Mouse (Mus musculus) left cerebral cortex, postnatal 4 days (tissue): ENCODE data around the gene Pusl1. TPM values are rescaled to one million over a fixed set of nuclear protein-coding genes. Genes with fewer than 3 reads are reported as not detected.

Source experiments
- DNase-seq: peaks from one replicate; pipeline ENCODE4 v3.0.0-alpha.2; 2022
- intact Hi-C: fragments of 180-260 bp; cut with DNase I; formaldehyde crosslinking; loops from one replicate; pipeline ENCODE4 v1.15.1; 2025
- microRNA-seq: library from miRNA; unstranded; fragments of <30 nt; microRNA quantifications from one replicate; pipeline ENCODE4 v1.2.0, GENCODE M21; 2022
- total RNA-seq, 2 experiments: library from RNA; stranded (reverse); gene quantifications; 2 replicates each; pipeline ENCODE4 v1.2.3; 2021

Pusl1 gene
- total RNA-seq, 2 experiments from 2014 or later: 62.3 to 68.1 TPM

DNA sequence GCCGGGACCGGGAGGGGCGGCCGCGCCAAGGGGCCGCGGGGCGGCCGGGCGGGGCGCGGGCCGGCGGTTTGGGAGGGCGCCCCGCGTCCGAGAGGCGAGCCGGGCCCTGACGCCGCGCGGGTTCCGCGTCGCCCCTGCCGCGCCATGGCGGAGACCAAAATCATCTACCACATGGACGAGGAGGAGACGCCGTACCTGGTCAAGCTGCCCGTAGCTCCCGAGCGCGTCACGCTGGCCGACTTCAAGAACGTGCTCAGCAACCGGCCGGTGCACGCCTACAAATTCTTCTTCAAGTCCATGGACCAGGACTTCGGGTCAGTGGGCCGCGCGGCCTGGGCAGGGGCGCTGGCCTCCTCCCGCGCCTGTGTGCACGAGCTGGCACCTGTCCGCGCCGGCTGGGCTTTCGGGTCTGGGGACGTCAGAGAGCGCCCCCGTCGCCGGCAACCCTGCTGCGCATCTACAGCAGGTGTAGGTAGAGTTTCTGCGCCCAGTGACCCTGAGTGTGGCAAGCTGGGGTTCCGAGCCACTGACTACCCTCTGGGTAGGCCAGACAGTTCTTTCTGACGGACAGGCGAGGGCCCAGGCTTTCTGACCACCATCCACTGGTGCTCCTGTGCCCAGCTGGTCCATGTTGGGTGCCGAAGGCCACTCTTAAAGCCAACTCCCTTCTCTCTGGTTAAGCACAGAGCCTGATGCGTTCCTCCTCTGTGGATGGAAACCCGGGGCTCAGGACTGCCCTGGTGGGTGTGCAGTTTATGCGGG is 43.8 kb downstream of the Pusl1 start:
- intact Hi-C loops: no loop called here
- DNase-seq: peak; percentile 43

GRCm38 (mm10) chr4:155846871-155847578 is 44.6 kb downstream of the Pusl1 start, which contains the start of gene Dvl1:
TSS of gene Dvl1 (plus strand) at chr4:155847402.
- intact Hi-C loops: no loop called here
- DNase-seq: peak; percentile 95

GRCm38 (mm10) chr4:155843231-155843630 is 48.4 kb downstream of the Pusl1 start:
- no peak for DNase-seq
- intact Hi-C loops: no loop called here

DNA sequence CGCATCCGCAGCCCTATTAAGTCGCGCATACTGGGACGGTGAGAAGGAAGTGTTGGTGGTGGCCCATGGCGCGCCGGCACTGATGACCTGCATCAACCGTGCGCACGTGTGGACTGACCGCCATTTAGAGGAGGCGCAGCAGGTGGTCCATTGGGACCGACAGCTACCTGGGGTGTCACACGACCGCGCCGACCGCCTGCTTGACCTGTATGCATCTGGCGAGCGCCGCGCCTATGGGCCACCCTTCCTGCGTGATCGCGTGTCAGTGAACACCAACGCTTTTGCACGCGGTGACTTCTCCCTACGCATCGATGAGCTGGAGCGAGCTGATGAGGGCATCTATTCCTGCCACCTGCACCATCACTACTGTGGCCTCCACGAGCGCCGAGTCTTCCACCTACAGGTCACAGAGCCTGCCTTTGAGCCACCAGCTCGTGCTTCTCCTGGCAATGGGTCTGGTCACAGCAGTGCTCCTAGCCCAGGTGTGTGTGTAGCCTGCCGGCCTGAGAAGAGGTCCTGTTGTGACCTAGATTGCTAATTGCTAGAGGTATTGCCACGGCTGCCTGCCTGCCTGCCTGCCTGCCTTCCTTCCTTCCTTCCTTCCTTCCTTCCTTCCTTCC is 49.8 kb downstream of the Pusl1 start:
- intact Hi-C loops: no loop called here
- no peak for DNase-seq

DNA sequence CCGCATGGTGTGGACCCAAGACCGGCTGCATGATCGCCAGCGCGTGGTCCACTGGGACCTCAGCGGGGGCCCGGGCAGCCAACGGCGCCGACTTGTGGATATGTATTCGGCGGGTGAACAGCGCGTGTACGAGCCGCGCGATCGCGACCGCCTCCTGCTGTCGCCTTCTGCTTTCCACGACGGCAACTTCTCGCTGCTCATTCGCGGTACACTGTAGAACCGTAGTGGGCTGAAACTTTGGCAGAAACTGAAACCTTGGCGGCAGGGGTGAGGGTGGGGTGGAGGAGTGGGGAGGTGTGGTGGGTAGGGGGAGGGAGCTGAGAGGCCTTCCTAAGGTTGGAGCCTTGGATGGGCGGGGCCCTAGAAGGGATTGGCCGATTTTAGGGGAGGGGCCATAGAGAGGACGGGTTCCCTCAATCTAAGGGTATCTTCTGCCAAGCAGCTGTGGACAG is 50.6 kb downstream of the Pusl1 start:
- intact Hi-C loops: no loop called here
- peak; percentile 42 for DNase-seq

DNA sequence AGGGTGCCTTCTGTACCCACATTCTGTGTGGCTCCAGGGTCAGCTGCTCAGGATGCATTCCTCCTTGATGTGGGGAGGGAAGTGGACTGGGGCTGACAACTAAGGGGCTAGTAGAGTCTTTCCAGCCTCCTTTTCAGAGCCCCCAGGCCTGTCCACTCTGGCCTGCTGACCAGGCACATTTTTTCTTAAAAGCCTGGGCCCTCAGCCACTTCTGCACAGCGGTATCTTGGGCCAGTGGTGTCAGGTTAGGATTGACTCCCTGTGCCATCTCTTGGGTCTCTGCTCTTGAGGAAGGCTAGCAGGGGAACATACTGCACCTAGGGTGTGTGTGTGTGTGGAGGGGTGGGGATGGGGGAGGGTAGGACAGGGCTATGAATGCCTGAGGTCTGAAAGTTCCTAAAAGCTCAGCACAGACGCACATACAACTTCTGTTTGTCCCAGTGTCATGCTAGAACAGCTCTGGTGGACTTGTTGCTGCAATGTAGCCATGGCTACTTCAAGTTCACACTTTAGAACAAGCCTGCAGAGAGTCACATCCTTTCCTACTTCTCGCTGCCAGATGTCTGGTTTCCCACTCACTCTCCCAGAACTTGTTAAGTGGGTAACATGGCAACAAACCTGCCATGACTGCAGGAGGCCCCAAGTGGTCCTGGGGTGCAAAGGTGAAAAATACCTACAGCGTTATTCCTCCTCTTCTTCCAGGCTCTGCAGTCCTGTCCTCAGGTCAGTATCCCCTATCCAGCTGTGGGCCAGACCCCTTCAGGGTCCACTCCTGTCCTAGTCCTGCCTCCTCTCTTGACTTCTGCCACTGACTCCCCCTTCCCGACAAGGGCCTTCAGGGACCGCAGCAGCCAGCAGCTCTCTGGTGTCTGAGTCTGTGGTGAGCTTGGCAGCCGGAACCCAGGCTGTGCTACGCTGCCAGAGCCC is 51.2 kb downstream of the Pusl1 start:
- no peak for DNase-seq
- intact Hi-C loops: no loop called here

- intact Hi-C loops: no loop called here
- peak; percentile 59 for DNase-seq
Measured at GRCm38 (mm10) chr4:155839483-155839910, 52.1 kb downstream of the Pusl1 start, which contains the start of gene Mxra8. TSS of gene Mxra8 (plus strand) at chr4:155839680.

DNA sequence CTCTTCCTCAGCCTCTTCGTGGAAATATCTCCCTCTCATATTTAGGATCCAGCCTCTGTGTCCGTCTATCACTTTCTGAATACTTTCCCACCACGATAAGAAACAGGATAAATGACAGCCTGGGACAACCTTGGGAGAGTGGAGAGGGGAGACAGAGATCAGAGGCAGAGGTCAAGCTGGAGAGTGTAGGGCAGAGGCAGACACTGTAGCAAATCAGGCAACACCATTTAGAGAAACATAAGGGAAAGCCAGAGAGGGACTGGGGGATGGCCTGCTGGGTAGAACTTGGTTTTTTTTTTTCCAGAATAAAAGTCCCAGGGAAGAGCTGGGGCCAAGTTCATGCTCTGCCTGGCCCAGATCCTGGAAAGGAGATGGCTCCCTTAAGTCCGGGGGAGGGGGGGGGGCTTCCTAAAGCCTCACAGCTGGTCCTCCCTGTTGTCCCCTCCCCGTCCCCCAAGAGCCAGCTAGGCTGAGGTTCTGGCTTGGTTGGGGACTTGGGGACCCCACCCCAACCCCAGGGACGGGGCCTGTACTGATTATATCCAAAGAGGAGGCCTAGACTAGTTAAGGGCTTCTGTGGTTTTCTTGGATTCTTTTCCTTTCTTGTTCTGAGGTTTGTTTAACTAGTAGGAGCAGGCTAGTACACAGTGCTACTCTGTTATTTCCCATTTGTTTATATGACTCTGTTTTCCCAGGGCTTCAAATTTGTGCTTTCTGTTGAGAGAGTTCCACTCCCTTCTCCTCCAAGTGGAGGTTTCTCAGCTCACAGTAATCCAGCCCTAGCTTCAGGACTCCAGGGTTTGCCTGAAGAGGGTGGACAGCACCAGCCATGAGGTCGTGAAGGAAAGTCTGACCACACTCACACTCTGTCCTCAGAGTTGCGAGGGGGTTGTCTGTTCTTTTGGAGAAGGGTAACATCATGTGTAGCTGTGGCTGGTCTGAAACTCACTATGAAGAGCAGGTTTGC is 53.1 kb downstream of the Pusl1 start:
- intact Hi-C loops: no loop called here
- DNase-seq: no peak

Small RNA genes lying within 50 kb of the gene (microRNA-seq; reads per million reads assigned to microRNA genes)
- not detected for gene Gm22991

Other genes starting within 250 kb of the Pusl1 start
- not detected for gene Gm10563, start 246.4 kb downstream of the Pusl1 start, total RNA-seq
- gene Mmp23, start 238.4 kb downstream of the Pusl1 start, total RNA-seq: 1 to 10 TPM; 3.9 to 4.8 TPM
- gene Mib2, start 222.6 kb downstream of the Pusl1 start, total RNA-seq: 100 to 1,000 TPM in 1 of 2 experiments, 10 to 100 TPM in 1; 91.0 to 105 TPM
- 10 to 100 TPM; 20.3 to 22.0 TPM for gene Fndc10, start 197.4 kb downstream of the Pusl1 start, total RNA-seq
- 10 to 100 TPM; 82.1 to 83.7 TPM for gene Ssu72, start 187.0 kb downstream of the Pusl1 start, total RNA-seq
- gene Tmem240, start 157.0 kb downstream of the Pusl1 start, total RNA-seq: 10 to 100 TPM; 41.0 to 44.8 TPM
- gene Atad3a, start 130.7 kb downstream of the Pusl1 start, total RNA-seq: 10 to 100 TPM; 64.8 to 69.8 TPM
- gene Vwa1, start 117.1 kb downstream of the Pusl1 start, total RNA-seq: 10 to 100 TPM; 15.6 to 16.4 TPM
- 1 to 10 TPM; 1.3 TPM for gene Tmem88b, start 105.9 kb downstream of the Pusl1 start, total RNA-seq
- not detected for gene Ankrd65, start 101.3 kb downstream of the Pusl1 start, total RNA-seq
- 100 to 1,000 TPM; 102 to 104 TPM for gene Mrpl20, start 88.9 kb downstream of the Pusl1 start, total RNA-seq
- gene Ccnl2, start 79.3 kb downstream of the Pusl1 start, total RNA-seq: 10 to 100 TPM; 84.1 to 85.0 TPM
- 10 to 100 TPM; 59.7 to 62.7 TPM for gene Aurkaip1, start 60.5 kb downstream of the Pusl1 start, total RNA-seq
- gene Mxra8, start 52.1 kb downstream of the Pusl1 start, total RNA-seq: 10 to 100 TPM; 15.0 to 15.1 TPM
- 10 to 100 TPM; 82.5 to 88.2 TPM for gene Dvl1, start 44.4 kb downstream of the Pusl1 start, total RNA-seq
- gene Tas1r3, start 28.4 kb downstream of the Pusl1 start, total RNA-seq: under 1 TPM; 0.28 to 0.32 TPM
- gene Cptp, start 22.3 kb downstream of the Pusl1 start, total RNA-seq: 10 to 100 TPM; 26.6 to 27.5 TPM
- 10 to 100 TPM; 44.1 to 54.7 TPM for gene Ints11, start 22.2 kb downstream of the Pusl1 start, total RNA-seq
- gene Acap3, start within 50 bp of the Pusl1 start, total RNA-seq: 100 to 1,000 TPM; 164 to 168 TPM
- 100 to 1,000 TPM in 1 of 2 experiments, 10 to 100 TPM in 1; 96.0 to 101 TPM for gene Ube2j2, start 52.0 kb upstream of the Pusl1 start, total RNA-seq
- 10 to 100 TPM; 12.0 to 14.8 TPM for gene C1qtnf12, start 70.5 kb upstream of the Pusl1 start, total RNA-seq
- gene B3galt6, start 100.9 kb upstream of the Pusl1 start, total RNA-seq: 10 to 100 TPM; 12.9 to 13.7 TPM
- 100 to 1,000 TPM; 111 to 112 TPM for gene Sdf4, start 101.1 kb upstream of the Pusl1 start, total RNA-seq
- gene Tnfrsf4, start 122.1 kb upstream of the Pusl1 start, total RNA-seq: 1 to 10 TPM; 1.3 to 1.5 TPM
- gene Tnfrsf18, start 134.4 kb upstream of the Pusl1 start, total RNA-seq: not detected
- not detected for gene Ttll10, start 167.6 kb upstream of the Pusl1 start, total RNA-seq
- 10 to 100 TPM; 34.6 to 37.5 TPM for gene 9430015G10Rik, start 218.2 kb upstream of the Pusl1 start, total RNA-seq
- under 1 TPM; 0.42 to 0.72 TPM for gene Rnf223, start 238.7 kb upstream of the Pusl1 start, total RNA-seq